Mouse (Mus musculus): ENCODE measurements at regions not wholly inside any gene's neighbourhood (a gene's known extent, or its start where the extent isn't known, plus 50 kb on each side); places are given as distances from the start of the nearest gene placed in this dataset.
"Not testable (repeated sequence)": the region's sequence is repeated elsewhere in the genome, so short reads cannot be mapped to it uniquely, and the experiment has no call there.

DNA sequence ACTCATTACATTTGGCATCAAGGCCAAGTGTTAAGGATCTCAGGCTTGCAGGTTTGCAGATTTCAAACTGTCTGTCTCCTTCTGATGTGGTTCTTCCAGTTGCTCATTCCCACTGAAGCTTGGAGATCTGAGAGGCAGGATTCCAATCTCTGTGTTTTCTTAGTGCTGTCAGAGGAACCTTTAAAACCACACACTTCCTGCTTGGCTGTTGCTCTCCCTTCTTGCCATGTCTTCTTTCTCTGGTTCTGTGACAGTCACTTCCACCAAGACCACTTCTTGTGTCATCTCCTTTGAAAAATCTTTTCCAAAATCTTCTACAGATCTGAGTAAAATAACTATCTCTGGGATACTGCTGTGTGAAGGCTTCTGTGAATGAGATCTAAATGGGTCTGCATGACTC lies 117.3 kb downstream of the Gm5426 start:
- peak; percentile 84 for ATAC-seq

DNA sequence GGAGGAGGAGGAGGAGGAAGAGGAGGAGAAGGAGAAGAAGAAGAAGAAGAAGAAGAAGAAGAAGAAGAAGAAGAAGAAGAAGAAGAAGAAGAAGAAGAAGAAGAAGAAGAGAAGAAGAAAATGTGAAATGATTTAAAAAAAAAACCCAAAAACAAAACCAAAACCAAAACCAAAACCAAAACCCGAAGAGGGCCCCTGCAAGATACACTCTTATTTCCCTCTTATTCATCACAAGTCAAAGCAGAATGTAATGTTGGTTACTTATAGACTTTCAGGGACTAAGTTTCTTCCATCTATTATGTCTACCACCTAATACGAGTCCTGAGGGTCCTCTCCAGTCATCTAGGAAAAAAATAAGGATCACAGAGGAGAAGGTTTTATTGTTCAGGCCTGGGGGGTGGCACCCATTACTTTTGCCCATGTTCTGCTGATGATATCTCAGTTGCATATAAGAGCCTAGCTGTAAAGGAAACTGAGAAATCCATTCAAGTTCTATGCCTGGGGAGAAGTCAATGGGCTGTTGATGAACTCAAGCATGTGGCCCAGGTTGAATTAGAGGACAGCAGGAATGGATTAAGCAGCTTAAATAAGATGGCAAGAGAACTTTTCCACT lies 118.0 kb downstream of the Gm5426 start:
- peak; percentile 69 for ATAC-seq

DNA sequence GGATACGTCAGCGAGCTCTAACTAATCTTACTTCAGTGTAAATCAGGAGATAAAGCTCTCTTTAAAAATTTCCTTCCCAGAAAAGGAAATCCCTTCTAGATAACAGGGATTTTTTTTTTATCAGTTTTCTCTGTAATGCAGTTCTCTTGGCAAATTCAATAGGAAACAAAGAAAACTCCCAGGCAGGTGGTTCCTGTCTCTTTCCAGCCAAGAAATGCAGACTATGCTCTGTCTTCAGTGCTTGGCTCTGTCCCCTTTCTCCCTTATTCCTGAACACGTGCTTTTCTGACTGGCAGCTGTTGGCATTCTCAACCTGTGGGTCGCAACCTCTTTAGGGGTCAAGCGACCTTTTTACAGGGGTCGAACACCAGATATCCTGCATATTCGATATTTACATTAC lies 121.5 kb downstream of the Gm5426 start:
- ATAC-seq: no peak

DNA sequence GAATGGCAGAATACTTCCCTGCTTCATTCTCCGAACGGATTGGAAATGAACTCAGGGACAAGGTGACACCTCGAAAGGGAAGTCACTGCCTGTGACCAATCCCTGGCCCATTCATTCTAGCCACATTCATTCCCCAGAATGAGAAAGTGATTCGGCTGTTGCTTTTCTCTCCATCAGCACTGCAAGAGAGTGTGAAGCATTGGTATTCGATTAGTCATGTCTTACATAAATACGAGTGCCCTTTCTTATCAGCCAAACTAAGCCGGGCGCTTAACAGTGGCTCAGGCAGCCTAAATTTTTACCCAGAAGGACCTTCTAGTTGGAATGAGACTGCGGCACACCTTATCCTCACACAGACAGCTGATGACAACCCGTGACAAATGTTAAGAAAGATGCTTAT lies 122.8 kb downstream of the Gm5426 start:
- no peak for ATAC-seq

DNA sequence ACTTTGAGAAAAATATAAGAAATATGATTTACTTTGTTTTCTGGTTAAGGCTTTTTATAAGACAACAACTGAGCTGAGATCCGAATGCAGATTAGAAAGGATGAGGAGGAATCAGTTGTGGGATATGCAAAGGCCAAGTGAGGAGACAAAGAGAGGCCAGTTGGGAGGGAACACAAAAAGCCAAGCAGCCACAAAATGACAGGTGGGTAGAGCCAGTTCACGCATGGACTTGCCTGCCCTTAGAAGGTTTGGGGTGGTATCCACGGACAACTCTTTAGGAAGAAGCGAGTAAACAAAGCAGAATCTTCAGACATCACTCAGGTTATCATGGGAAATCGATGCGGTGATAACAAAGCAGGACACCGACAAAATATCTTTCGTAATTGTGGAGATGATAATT lies 123.2 kb downstream of the Gm5426 start:
- no peak for ATAC-seq

DNA sequence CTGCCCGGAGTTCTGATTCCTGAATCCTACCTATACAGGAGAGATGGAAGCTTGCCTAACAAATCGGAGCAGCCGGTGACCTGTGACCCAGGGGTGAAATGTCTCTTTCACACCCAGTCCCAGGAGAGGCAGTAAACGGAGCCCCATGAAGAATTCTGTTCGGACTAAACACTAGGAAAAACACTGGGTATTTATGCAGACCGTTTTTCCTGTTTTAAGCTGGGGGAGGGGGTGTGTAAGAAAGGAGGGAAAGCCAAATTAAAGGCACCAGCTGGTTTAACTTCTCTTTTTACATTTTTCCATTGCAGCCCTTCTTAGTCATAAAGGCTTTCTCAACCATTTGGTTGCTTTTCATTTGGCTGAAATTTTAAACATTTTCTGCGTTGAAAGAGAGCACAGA lies 127.1 kb downstream of the Gm5426 start:
- ATAC-seq: no peak

DNA sequence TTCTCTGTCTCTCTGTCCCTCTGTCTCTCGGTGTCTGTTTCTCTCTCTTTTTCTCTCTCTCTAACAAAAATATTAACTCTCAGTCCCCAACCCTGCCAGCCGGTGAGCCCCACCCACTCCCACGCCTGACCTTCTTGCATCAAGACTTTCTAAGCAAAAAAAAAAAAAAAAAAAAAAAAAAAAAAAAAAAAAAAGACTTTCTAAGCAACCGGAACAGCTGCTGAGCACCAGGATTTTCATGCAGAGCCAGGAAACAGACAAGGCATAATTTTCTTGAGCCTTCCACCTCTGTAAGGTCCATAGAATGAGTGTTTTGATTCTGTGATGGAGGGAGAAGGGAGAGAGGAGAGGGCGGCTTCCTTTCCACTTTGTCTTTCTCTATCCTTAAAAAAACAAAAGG lies 128.0 kb downstream of the Gm5426 start:
- ATAC-seq: peak; percentile 65

DNA sequence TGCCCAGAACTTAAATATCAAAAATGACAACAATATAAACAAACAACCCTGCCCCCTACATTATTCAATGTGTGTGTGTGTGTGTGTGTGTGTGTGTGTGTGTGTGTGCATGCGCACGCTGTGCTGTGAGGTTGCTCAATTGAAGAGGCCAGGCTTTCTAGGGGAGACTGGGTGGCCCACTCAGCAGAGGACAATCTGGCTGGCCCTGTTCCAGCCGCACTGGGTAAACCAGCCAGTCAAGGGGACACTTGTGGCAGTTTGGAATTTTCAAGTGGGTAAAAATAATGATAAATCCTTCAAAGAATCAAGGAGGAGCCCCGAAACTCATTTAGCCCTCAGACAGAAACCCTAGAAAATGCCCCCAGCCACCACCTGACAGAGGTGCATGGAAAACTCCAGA lies 128.5 kb downstream of the Gm5426 start:
- ATAC-seq: no peak

DNA sequence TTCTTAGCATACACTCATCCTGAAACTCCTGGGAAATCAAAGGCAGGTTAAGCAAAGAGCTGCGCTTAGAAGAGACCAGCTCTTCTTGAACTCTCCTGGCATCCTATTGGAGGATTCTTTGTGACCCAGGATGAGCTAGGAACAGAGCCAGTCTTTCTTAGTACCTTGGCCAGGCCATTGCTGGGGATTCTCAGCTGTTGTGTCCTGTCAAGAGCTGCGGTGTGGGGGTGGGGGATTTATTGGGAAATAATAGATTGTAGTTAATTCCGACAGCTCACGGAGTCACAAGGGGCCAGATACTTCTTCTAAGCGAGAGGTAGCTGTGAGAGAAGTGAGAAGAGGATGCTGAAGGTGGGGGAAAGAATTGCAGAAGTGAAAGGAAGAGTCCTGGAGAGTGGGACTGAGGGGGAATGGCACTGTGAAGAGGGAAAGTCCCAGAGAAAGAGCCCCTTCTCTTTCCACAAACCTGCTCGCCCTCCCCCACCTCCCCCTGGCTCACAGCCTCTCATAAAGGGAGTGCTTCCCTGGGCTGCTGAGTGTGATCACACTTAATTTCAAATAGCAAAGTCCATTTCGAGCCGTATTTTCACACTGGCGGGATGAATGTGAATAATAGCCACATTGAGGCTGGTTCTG lies 129.8 kb downstream of the Gm5426 start:
- no peak for ATAC-seq

DNA sequence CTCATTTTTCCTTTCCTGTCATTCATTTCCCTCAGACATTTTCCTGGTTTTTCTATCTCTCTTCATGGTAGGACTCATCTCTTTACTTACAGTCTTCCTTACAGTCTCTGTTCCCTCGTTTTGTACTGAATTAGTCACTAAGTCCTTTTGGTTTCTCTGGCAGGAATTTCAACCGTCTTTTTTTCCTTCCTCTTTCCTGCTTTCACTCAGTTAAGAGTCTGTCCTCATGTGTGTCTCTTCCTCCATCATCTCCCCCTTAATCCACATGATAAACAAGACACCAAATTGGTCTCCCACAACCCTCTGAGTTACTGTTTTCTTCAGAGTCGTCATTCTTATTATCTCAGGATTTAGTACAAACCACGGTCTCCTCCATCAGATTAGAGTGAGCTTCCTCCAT lies 131.2 kb downstream of the Gm5426 start:
- no peak for ATAC-seq

DNA sequence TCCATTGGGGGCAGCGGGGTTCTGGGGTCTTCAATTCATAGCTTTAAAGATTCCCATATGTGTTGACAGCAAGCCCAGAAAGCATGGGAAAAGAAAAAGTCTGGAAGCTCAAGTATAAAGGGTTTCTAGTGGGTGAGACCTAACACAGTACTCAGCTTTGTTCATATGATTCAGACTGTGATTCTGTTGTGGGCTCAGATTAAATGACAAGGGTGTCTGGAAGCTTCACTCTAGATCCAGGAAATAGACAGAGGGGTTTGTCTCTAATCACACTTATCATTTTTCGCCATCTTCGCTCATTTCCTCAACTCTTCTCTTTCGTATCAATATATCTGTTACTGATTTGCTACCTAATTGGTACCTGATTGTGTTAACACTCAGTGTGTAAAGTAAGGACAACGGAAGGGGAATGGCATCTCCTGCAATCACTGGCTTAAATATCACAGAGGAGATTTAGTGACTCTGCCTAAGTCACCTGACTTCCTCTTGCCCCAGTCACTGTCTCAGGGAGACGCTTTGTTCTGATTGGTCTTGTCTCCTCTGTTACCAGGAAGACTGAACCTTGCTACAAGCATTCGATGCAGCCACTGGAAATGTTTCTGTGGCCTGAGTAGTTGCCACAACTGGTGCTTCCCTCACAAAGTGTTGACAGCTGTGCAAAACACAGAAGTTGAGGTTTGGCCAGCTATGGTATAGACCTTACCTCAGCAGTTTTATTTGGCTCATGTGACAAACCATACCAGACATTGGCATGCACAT lies 137.4 kb downstream of the Gm5426 start:
- ATAC-seq: peak; percentile 98

DNA sequence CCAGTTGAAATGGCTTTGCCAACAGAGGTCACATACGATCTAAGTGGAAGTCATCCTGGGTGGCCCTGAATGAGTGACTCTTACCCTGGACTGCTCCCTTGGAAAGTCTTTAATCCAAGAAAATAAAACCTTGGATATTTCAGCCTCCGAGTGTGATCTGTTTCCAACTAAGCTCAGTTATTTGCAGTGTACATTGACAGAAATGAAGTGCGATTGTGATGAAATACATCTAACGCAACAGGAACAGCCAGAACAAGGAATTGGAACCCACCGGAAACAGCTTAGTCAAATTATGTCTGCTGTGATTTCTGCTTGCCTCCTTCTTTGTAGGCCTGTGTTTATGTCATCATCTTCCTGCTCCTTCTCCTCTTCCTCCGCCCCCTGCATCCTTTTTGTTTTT lies 143.7 kb downstream of the Gm5426 start:
- no peak for ATAC-seq

DNA sequence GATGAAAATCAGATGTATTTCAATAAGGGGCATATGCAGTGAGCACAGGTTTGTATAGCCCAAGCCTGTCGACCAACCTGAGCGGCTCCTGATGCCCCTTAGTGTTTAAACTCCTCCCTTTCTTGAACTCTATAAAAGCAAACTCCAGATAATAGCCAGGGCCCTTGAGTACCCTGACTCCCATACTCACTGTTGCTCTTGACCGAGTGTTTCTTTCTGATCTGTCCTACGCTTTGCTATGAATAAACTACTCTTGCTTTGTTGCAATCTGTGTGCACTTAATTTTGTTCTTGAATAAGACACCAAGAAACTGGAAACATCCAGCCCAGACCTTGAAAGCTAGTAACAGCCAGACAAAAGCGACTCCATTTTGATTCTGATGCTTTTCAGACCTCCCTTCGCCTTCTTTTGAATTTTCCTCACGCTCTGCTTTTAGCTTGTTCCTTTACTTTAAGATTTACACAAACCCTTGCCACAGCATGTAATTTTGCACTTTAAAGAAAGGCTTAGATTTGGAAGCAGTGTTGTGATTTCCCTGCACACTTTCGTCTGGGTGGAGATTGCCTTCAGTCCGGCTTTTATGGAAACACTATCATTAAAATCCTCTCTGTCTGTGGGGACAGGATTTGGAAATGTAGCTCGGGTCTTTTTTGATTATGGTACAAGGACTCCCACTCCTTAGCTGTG lies 149.1 kb downstream of the Gm5426 start:
- no peak for ATAC-seq

DNA sequence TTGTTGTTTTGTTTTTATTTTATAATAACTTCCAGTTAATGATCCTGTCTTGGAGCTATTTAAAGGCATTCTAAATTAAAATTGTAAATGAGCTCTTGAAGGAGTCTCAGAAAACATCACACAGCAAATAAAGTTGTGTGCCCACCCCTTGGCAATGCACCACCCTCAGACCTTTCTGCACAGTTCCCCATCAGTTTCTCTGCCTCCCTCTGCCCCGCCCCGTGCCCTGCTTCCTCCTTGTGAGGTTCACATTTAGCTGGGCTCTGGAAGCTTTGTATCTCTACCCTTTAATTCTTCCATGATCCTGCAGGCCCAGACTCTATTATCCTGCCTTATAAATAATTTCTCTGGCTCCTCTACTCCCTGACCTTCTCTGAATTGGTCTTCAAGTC lies 149.7 kb downstream of the Gm5426 start:
- no peak for ATAC-seq

DNA sequence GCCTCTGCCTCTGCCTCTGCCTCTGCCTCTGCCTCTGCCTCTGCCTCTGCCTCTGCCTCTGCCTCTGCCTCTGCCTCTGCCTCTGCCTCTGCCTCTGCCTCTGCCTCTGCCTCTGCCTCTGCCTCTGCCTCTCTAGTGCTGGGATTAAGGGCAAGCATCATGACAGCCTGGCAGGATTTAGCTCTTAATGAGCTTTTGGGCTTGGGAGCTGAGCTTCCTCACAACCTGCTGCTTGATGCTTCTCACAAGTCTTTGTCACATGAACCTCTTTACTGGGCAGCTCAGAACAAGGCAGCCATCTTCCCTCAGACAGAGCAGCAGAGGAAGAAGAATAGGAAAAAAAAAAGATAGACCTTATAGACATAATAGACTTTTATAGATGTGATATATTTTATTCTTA lies 152.6 kb downstream of the Gm5426 start:
- ATAC-seq: not testable (repeated sequence)

DNA sequence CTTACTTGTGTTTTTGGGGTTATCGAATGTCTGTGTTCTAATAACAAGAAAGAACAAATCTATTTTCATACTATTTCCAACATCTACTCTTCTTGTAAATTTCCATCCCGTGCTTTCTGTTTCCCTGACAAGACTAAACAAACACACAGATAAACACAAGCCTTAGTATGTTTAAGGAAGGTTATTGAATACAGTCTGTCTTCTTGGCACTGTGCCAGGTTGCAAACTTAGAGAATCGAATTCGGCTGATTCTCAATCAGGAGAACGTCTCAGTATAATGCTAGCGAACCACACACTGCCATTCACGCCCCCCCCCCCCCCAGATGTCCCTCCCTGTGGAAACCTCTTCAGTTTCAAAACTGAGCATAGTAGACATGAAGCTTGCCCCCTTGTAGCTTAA lies 157.2 kb downstream of the Gm5426 start:
- no peak for ATAC-seq

DNA sequence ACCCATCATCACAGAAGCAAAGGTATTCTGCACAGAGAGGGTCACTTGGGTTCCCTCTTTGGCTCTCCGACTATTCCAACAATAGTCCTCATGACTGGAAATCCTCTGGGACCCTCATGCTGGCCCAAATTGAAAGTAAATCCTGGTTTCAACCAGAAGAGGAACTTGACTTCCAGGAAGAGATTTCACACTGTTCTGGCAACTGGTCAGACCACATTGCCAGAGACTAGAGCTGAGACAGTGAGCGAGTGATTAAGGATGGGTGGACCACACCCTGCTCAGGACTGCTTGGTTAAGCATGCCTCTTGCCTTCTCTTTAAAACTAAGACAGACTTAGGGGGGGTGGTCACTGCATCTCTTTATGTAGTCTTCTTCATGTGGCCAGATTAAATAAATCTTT lies 158.3 kb downstream of the Gm5426 start:
- no peak for ATAC-seq

DNA sequence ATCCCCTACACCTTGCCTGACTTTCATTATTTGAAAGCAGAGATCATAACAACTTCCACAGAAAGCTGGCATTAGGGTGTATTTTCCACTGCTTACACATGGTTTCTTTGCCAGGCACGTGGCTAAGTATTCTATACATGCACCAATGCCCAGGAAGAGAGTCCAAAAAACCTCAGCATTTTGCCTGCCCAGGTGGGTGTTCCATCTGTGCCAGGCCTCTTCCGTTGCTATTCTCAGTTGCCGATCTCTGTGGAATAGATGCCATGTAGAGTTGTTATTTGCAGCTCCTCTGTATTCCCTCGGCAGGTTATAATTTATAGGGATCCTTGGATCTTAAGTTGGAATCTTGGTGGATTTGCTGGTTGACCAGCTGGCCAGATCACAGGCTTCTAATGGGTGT lies 161.3 kb downstream of the Gm5426 start:
- no peak for ATAC-seq

DNA sequence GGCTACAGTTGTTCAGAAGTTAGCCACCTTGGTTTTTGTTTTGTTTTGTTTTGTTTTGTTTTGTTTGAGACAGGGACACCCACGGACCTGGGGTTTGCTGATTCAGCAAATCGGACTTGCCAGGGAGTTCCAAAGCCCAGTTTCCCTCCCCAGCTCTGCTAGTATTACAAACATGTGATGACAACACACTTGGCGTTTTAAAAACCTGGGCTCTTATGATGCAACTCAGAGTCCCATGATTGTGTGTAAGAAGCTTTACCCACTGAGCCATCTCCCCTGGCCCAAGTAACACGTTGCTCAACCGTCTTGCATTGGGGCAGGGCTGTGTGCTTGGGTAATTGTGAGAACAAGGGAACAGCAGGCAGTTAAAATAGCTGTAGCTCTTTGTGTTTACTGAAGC lies 162.2 kb downstream of the Gm5426 start:
- ATAC-seq: no peak

DNA sequence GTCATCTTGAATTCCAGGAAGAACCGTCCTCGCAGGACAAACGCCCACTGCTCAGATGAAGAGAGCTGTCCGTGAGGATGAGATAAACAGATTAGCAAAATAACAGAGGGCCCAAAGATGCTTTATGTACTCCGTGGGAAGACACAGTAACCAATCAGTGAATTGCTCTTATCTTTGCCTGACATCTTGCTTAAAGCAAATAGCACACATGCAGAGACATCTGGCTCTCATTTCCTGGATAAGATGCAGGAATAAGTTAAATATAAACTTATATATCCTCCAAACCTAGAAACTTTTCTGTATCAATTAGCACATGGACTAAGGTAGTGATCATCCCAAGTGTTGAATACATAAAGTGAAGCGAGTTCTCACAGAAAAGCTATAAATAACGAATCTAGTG lies 169.3 kb downstream of the Gm5426 start:
- no peak for ATAC-seq

DNA sequence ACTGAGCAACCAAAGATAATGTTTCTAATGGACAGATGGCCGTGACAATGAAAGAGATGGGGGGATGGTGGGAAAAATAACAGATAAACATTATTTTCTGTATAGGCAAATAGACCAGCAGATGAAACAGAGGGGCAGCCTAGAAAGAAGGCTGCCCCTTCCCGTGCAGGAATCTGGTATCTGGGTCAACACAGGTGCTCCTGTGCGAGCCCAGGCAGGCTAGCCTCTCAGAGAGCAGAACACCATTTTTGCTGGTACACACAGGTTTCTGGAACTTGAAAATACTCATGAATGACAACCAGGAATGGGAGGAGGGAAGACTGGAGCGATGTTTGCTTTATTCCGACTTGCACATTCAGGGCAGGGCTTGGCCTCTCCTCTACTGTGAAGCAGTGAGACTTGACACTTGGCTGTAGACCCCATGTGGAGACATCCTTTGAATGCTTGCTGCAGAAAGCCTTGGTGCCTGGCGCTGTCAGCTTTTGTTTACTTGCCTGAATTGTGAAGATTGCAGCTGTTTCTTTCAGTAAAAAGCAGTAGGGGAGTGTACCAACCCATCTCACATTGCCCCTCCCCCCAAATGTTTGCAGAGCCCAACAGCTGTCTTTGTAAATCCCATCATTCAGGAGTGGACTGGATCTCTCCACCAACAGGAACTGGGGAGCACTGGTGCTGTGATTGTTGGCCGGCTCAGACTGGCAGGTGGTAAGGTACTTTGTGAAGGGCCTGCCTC lies 172.5 kb downstream of the Gm5426 start:
- ATAC-seq: no peak

DNA sequence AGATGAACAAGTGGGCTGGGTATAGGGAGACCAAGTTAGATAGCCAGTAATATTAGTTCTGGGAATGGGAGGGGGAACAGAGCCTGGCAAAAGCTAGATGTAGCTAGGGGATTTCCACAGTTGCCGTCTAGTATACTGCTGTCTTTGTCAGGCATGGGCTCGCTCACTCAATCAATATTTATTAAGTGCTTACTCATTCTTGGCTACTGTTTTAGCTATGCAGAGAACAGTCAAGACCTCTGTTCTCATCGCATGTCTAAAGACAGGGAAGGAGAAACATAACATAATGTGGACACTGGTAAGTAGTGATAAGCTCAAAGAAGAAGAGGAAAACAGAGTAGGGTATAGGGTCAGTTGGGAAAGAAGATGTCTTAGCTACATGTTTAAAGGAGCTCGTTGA lies 173.4 kb downstream of the Gm5426 start:
- ATAC-seq: no peak

DNA sequence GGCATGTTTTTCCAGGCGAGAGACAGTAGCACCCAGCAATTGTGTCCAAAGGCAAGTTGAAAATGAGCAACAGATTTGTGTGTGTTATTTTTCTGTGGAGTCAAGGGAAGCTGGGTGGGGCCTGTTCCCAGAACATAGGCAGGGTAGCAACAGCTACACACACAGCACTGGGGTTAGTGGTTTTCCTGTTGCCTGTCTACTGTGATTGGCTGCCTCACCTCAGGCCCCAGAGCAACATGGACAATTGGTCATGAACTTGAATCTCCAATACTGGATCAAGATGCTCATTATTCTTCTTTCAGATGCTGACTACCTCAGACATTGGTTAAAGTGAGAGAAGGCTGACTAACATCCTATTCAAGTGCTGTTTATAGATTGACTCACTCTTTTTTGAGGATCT lies 188.9 kb downstream of the Gm5426 start:
- ATAC-seq: peak; percentile 77

Data from inflammation-experienced regulatory T-cells, adult 6 months (primary cell).